ENCODE assay signal across 10 mouse cellular contexts in the genomic region with DNA sequence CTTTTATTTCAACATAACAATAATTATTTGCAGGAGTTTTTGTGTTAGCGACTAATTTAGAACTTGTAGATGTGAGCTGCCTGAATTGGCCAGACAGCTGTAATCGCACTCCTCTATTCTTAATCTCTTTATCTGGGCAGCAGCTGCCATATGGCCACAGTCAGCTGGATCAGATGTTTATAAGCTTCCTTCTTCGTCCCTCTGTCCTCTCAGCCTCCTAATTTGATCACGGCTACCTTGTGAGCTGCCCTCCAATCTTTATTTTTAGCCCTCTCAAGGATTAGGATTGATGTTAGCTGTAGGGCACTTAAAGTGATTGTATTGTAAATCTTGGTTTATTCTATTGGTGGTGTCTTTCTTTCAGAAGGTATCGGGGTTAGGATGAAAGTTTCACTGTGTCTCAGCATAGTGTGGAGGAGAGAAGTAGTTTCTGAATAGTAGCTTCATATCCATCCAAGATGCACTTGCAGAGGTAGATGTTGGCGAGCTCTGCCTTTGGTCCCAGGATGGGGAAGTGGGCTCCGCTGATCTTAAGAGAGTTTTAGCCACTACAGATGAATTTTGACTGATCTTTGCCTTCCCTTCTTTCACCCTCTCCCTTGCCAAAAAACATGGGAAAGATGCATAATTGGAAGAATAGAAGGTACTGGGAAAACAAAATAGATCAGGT. TPM values are rescaled to one million over a fixed set of nuclear protein-coding genes. Genes with fewer than 3 reads are reported as not detected.
DNase-seq lines count a peak whose midpoint lies in the region; ATAC-seq lines count a peak whose summit lies in the region.
"Had no signal": no experiment of that assay in that cellular context is flagged by ENCODE, and none has a peak within 500 bp of the region (broad histone marks: within the 10 kb centered on the region; RNA-seq: fewer than 3 reads in every experiment).

No protein-coding gene starts in this region.

- no peaks in the 10 kb centered on the region for H3K27me3 ChIP-seq in forebrain, embryonic 14.5 days (replicated peaks; ENCODE audit: control insufficient read depth, insufficient read depth, low read length)
- H3K27me3 ChIP-seq in midbrain, embryonic 15.5 days (replicated peaks) = no peaks in the 10 kb centered on the region

- H3K36me3 ChIP-seq in forebrain, embryonic 14.5 days (ENCODE audit: control insufficient read depth, insufficient read depth, low read length) = peaks cover 22% of the 10 kb centered on the region
- H3K36me3 ChIP-seq in midbrain, embryonic 15.5 days (replicated peaks) = no peaks in the 10 kb centered on the region

- H3K9ac ChIP-seq in forebrain, embryonic 14.5 days (ENCODE audit: low read length) = peak overlapping the region; percentile 98
- peak overlapping the region; percentile 3; the same call in 1 of the 2 replicates for H3K9ac ChIP-seq in midbrain, embryonic 15.5 days

- peaks cover 35% of the 10 kb centered on the region for H3K4me1 ChIP-seq in forebrain, embryonic 14.5 days (ENCODE audit: control insufficient read depth, insufficient read depth, low read length)
- H3K4me1 ChIP-seq in midbrain, embryonic 15.5 days = peaks cover 54% of the 10 kb centered on the region

- no peaks in the 10 kb centered on the region for H3K9me3 ChIP-seq in forebrain, embryonic 14.5 days (replicated peaks; ENCODE audit: control insufficient read depth, low read length)
- H3K9me3 ChIP-seq in midbrain, embryonic 15.5 days = no peaks in the 10 kb centered on the region

- WGBS in forebrain, embryonic 14.5 days = 10% methylated on average over 7 of the region's 7 CpGs
- 16% methylated on average over 7 of the region's 7 CpGs for WGBS in midbrain, embryonic 15.5 days

- H3K4me2 ChIP-seq in forebrain, embryonic 14.5 days (ENCODE audit: low read length) = peak overlapping the region; percentile 58
- H3K4me2 ChIP-seq in midbrain, embryonic 15.5 days = peak overlapping the region; percentile 92

- peak; percentile 59 for DNase-seq in heart, adult 11 months
- DNase-seq in heart, adult 9 months (ENCODE audit: low spot score in 2 of 2) = no peak
- DNase-seq in MN1 (ENCODE audit: low spot score) = peak; percentile 64
- DNase-seq in forebrain, embryonic 14.5 days (ENCODE audit: low spot score) = no peak
- no peak for DNase-seq in testis, postnatal 10 days (ENCODE audit: low spot score)
- DNase-seq: kidney, adult 8-10 months; lung, postnatal 10 days had no signal

- peak overlapping the region; percentile 100 for H3K27ac ChIP-seq in forebrain, embryonic 14.5 days (ENCODE audit: low read depth, low read length)
- peak overlapping the region; percentile 61 for H3K27ac ChIP-seq in midbrain, embryonic 15.5 days

- ATAC-seq in forebrain, embryonic 14.5 days = no peak
- ATAC-seq in midbrain, embryonic 15.5 days (replicated peaks) = no peak
- ATAC-seq in CD4-positive, CD25-positive, alpha-beta regulatory T cell, adult 4 months = no peak
- ATAC-seq in frontal cortex, adult (ENCODE audit: low TSS enrichment) = no peak

- H3K4me3 ChIP-seq in forebrain, embryonic 14.5 days (ENCODE audit: low read depth, low read length) = peak overlapping the region; percentile 85
- H3K4me3 ChIP-seq in midbrain, embryonic 15.5 days = peak overlapping the region; percentile 76

RNA-seq across cellular contexts. Expression of a gene that starts 3.4 kb away (rescaled TPM):
- polyA plus RNA-seq in forebrain, embryonic 14.5 days (2014; fragmentation: Nextera tagmentation; extraction: Ambion mirVana) = 102 and 109 TPM in 2 replicates
- 7.0 and 9.7 TPM in 2 replicates for polyA plus RNA-seq in midbrain, embryonic 15.5 days (2015; fragmentation: Nextera tagmentation; extraction: Ambion mirVana)
- 1 to 10 TPM; 1.7 to 3.2 TPM for polyA plus RNA-seq in CD4-positive, CD25-positive, alpha-beta regulatory T cell, adult 4 months (2017; shearing (Covaris generic))

Comparison
In these comparisons a context has a peak if more than half of its experiments do, and no peak if none do; other contexts are left out.
1. DNase-seq: peak in heart, adult 11 months (single experiment) and MN1 (single experiment); none in heart, adult 9 months (0 of 2), forebrain, embryonic 14.5 days (single experiment) and testis, postnatal 10 days (single experiment).